Mouse (Mus musculus) kidney, adult 2 months (tissue): Measurements from ENCODE around the gene Lap3.

ENCODE experiments used
- CTCF ChIP-seq: fragments of 200-500 bp; conservative IDR thresholded peaks from 2 replicates; pipeline ENCODE4 v1.5.1; 2011; ENCODE audit warnings: low read depth, mild to moderate bottlenecking, control low read depth, low read length, moderate library complexity, mixed read lengths; ENCODE audit not compliant: insufficient read depth, insufficient read length
- POLR2A ChIP-seq: fragments of 200-500 bp; IDR thresholded peaks from one replicate; pipeline ENCODE4 v1.6.1; 2011; ENCODE audit warnings: low read depth, low read length, control low read depth

- TF ChIP-seq POLR2A: no peak
- peak; percentile 31; the same call in 1 of the 2 replicates for TF ChIP-seq CTCF
Measured at GRCm38 (mm10) chr5:45513511-45513910, 20.3 kb downstream of the Lap3 start.
